11 mouse cellular contexts compared by ENCODE assay signal in genomic region chr4:137609702-137610101, GRCm38 (mm10). TPM values are rescaled to one million over a fixed set of nuclear protein-coding genes. Genes with fewer than 3 reads are reported as not detected.
DNase-seq lines count a peak whose midpoint lies in the region; ATAC-seq and TF ChIP-seq lines count a peak whose summit lies in the region.
"Had no signal": no experiment of that assay in that cellular context is flagged by ENCODE, and none has a peak within 500 bp of the region (broad histone marks: within the 10 kb centered on the region; RNA-seq: fewer than 3 reads in every experiment).

No protein-coding gene starts in this region.

- no peak for TF ChIP-seq POLR2A in lung, adult 2 months (IDR thresholded peaks at IDR 0.05; ENCODE audit: borderline replicate concordance, extremely low read depth, low read depth, low read length)

- whole genome bisulfite sequencing in lung, adult 2 months, result 33% methylated on average over 7 of the region's 7 CpGs

- H3K4me1 ChIP-seq in lung, adult 2 months (ENCODE audit: control insufficient read depth, insufficient read depth, low read length), result peaks cover 8% of the 10 kb centered on the region
- H3K4me1 ChIP-seq: limb, embryonic 15.5 days had no signal

- TF ChIP-seq CTCF in lung, adult 2 months (IDR thresholded peaks at IDR 0.05; ENCODE audit: insufficient read depth, low read length), result no peak

- no peak overlapping the region for H3K4me3 ChIP-seq in lung, adult 2 months (replicated peaks; ENCODE audit: extremely low read depth, low read depth, low read length)
- H3K4me3 ChIP-seq: limb, embryonic 15.5 days had no signal

- peak; percentile 85 for ATAC-seq in inflammation-experienced regulatory T-cells, adult 6 months
- ATAC-seq in monocyte, adult 5-6 weeks (replicated peaks; ENCODE audit: insufficient number of reproducible peaks, low FRiP score, low TSS enrichment, poor library complexity, severe bottlenecking), result peak; percentile 81

- DNase-seq in lung, adult 18-20 months, result peak; percentile 30 to 40
- DNase-seq in lung, adult 2 months, result no peak
- DNase-seq in thymus, postnatal 4 days, result peak; percentile 52
- DNase-seq in yolk sac, embryonic 10.5 days (ENCODE audit: low spot score), result no peak
- DNase-seq in gastrocnemius, adult 8-10 months (ENCODE audit: low spot score in 2 of 2), result no peak
- DNase-seq in MN1 (ENCODE audit: low spot score), result no peak
- DNase-seq: cerebellum, postnatal 14 days had no signal

RNA-seq across cellular contexts. Expression of gene Usp48, which starts 16.1 kb away (rescaled TPM):
- 45.3 and 67.5 TPM in 2 replicates for polyA plus RNA-seq in lung, adult 2 months (2012; rRNA removed)
- polyA plus RNA-seq in inflammation-experienced regulatory T-cells, adult 6 months (2017; shearing (Covaris generic)), result 10 to 100 TPM; 50.7 to 65.5 (median 59.6) TPM
- total RNA-seq in monocyte, adult 5-6 weeks (2017), result 142 to 333 TPM (median 161 TPM) in 3 replicates
- total RNA-seq in gastrocnemius, adult 8-10 months (2022), result 10 to 100 TPM; 23.5 to 28.6 (median 24.9) TPM

RNA-seq across cellular contexts. Expression of gene Ldlrad2, which starts 35.3 kb away (rescaled TPM):
- not detected in 2 replicates for polyA plus RNA-seq in lung, adult 2 months (2012; rRNA removed)
- polyA plus RNA-seq in inflammation-experienced regulatory T-cells, adult 6 months (2017; shearing (Covaris generic)), result not detected
- not detected in 3 replicates for total RNA-seq in monocyte, adult 5-6 weeks (2017)
- not detected for total RNA-seq in gastrocnemius, adult 8-10 months (2022)
- total RNA-seq: gastrocnemius, adult 18-20 months had no signal

RNA-seq across cellular contexts. Expression of gene Rap1gap, which starts 54.8 kb away (rescaled TPM):
- polyA plus RNA-seq in lung, adult 2 months (2012; rRNA removed), result 68.3 and 101 TPM in 2 replicates
- 1 to 10 TPM in 2 of 3 experiments, under 1 TPM in 1; 0.45 to 2.3 (median 1.9) TPM for polyA plus RNA-seq in inflammation-experienced regulatory T-cells, adult 6 months (2017; shearing (Covaris generic))
- 2.3 to 5.5 TPM (median 3.0 TPM) in 3 replicates for total RNA-seq in monocyte, adult 5-6 weeks (2017)
- total RNA-seq in gastrocnemius, adult 8-10 months (2022), result 10 to 100 TPM in 1 of 4 experiments, 1 to 10 TPM in 3; 6.1 to 10.2 (median 6.6) TPM

Comparison
In these comparisons a context has a peak if more than half of its experiments do, and no peak if none do; other contexts are left out.
1. DNase-seq: peak in lung, adult 18-20 months (2 of 2) and thymus, postnatal 4 days (single experiment); none in lung, adult 2 months (single experiment), yolk sac, embryonic 10.5 days (single experiment), gastrocnemius, adult 8-10 months (0 of 2) and MN1 (single experiment).